Mouse (Mus musculus) left cerebral cortex, postnatal 14 days (tissue): ENCODE results near the gene Flt4. TPM values are rescaled to one million over a fixed set of nuclear protein-coding genes. Genes with fewer than 3 reads are reported as not detected.

Source experiments
- DNase-seq, 2 experiments: peaks; one replicate each; pipeline ENCODE4 v3.0.0; 2021 to 2022; ENCODE audit warnings: low spot score in 2 of 2, mixed read lengths in 1 of 2
- intact Hi-C: fragments of 180-260 bp; cut with DNase I; formaldehyde crosslinking; loops from one replicate; pipeline ENCODE4 v1.15.1; 2025
- total RNA-seq, 2 experiments: library from RNA; stranded (reverse); gene quantifications; 2 replicates each; pipeline ENCODE4 v1.2.3; 2021

The Flt4 gene
- total RNA-seq, 2 experiments from 2014 or later: 3.2 to 3.6 TPM

GRCm38 (mm10) chr11:49635671-49636070 is 26.6 kb downstream of the Flt4 start:
- intact Hi-C loops: no loop called here
- no peak for DNase-seq

GRCm38 (mm10) chr11:49636449-49636848 is 27.4 kb downstream of the Flt4 start:
- DNase-seq: peak in 1 of 2 experiments; percentile 31
- intact Hi-C loops: no loop called here

- no peak for DNase-seq
- intact Hi-C loops: no loop called here
Measured at GRCm38 (mm10) chr11:49645677-49646076, 36.6 kb downstream of the Flt4 start.

- peak in 1 of 2 experiments; percentile 35 for DNase-seq
- intact Hi-C loops: loop anchor here (5.0 kb wide), 2 partner anchors 62 to 217 kb away; partner anchors contain the start of gene Cnot6
Measured at GRCm38 (mm10) chr11:49650113-49650993, 41.3 kb downstream of the Flt4 start.

- peak; percentile 38 to 65 for DNase-seq
Measured at GRCm38 (mm10) chr11:49650994-49651761, 42.1 kb downstream of the Flt4 start.

GRCm38 (mm10) chr11:49651762-49652322 is 42.8 kb downstream of the Flt4 start:
- no peak for DNase-seq
- intact Hi-C loops: loop anchor here (5.0 kb wide), 2 partner anchors 60 to 215 kb away; partner anchors contain the start of gene Cnot6

More at GRCm38 (mm10) chr11:49650994-49651761, 42.1 kb downstream of the Flt4 start:
- intact Hi-C loops: loop anchor here (5.0 kb wide), 2 partner anchors 61 to 216 kb away; partner anchors contain the start of gene Cnot6

GRCm38 (mm10) chr11:49652401-49653078 is 43.5 kb downstream of the Flt4 start:
- intact Hi-C loops: loop anchor here (5.0 kb wide), 2 partner anchors 60 to 215 kb away; partner anchors contain the start of gene Cnot6
- DNase-seq: peak; percentile 93

- intact Hi-C loops: loop anchor here (5.0 kb wide), 2 partner anchors 59 to 214 kb away; partner anchors contain the start of gene Cnot6
- no peak for DNase-seq
Measured at GRCm38 (mm10) chr11:49653079-49653408, 44.0 kb downstream of the Flt4 start.

GRCm38 (mm10) chr11:49654651-49655050 is 45.6 kb downstream of the Flt4 start:
- no peak for DNase-seq
- intact Hi-C loops: loop anchor here (5.0 kb wide), 2 partner anchors 58 to 213 kb away; partner anchors contain the start of gene Cnot6

GRCm38 (mm10) chr11:49655501-49655900 is 46.4 kb downstream of the Flt4 start:
- intact Hi-C loops: no loop called here
- DNase-seq: no peak

- no peak for DNase-seq
- intact Hi-C loops: no loop called here
Measured at GRCm38 (mm10) chr11:49658065-49658464, 49.0 kb downstream of the Flt4 start.

- intact Hi-C loops: no loop called here
- no peak for DNase-seq
Measured at GRCm38 (mm10) chr11:49658791-49659469, 49.9 kb downstream of the Flt4 start.

- intact Hi-C loops: no loop called here
Measured at GRCm38 (mm10) chr11:49659470-49659799, 50.4 kb downstream of the Flt4 start.

GRCm38 (mm10) chr11:49662292-49662780 is 53.3 kb downstream of the Flt4 start:
- intact Hi-C loops: no loop called here

More at GRCm38 (mm10) chr11:49659470-49659799, 50.4 kb downstream of the Flt4 start:
- DNase-seq: no peak

GRCm38 (mm10) chr11:49663310-49663709 is 54.2 kb downstream of the Flt4 start, which contains the start of gene Scgb3a1:
TSS of gene Scgb3a1 (plus strand) at chr11:49663610.
- DNase-seq: no peak
- intact Hi-C loops: no loop called here

More at GRCm38 (mm10) chr11:49662292-49662780, 53.3 kb downstream of the Flt4 start:
- no peak for DNase-seq

GRCm38 (mm10) chr11:49664262-49665140 is 55.4 kb downstream of the Flt4 start:
- intact Hi-C loops: no loop called here
- DNase-seq: no peak

- intact Hi-C loops: no loop called here
- no peak for DNase-seq
Measured at GRCm38 (mm10) chr11:49665462-49665861, 56.4 kb downstream of the Flt4 start.
